17 mouse cellular contexts compared by ENCODE assay signal in genomic region chr9:59407271-59407670, GRCm38 (mm10).
"Had no signal": no experiment of that assay in that cellular context is flagged by ENCODE, and none has a peak within 500 bp of the region (broad histone marks: within the 10 kb centered on the region; RNA-seq: fewer than 3 reads in every experiment).

No protein-coding gene starts in this region.

- DNase-seq: lung, adult 18-20 months; lung, embryonic 14.5 days; lung, postnatal 10 days; lung, postnatal 4 days; midbrain, embryonic 14.5 days; right cerebral cortex, postnatal 14 days; spleen, adult 18-20 months; thymus, adult 18-20 months; thymus, postnatal 14 days; thymus, postnatal 36 days had no signal

- H3K27me3 ChIP-seq: midbrain, embryonic 12.5 days; neural tube, embryonic 13.5 days; neural tube, embryonic 15.5 days had no signal

- H3K9me3 ChIP-seq: midbrain, embryonic 10.5 days; midbrain, embryonic 12.5 days; neural tube, embryonic 13.5 days; neural tube, embryonic 15.5 days had no signal

- H3K27ac ChIP-seq: liver, embryonic 14.5 days; midbrain, embryonic 10.5 days; midbrain, embryonic 12.5 days; neural tube, embryonic 13.5 days; neural tube, embryonic 15.5 days had no signal

- ATAC-seq: midbrain, embryonic 16.5 days had no signal

- H3K9ac ChIP-seq: liver, embryonic 14.5 days; lung, embryonic 14.5 days; midbrain, embryonic 12.5 days; neural tube, embryonic 13.5 days; neural tube, embryonic 15.5 days had no signal

- H3K4me3 ChIP-seq: midbrain, embryonic 10.5 days; midbrain, embryonic 12.5 days; myocyte; neural tube, embryonic 13.5 days; neural tube, embryonic 15.5 days had no signal

- H3K4me1 ChIP-seq: midbrain, embryonic 10.5 days; midbrain, embryonic 12.5 days; neural tube, embryonic 13.5 days; neural tube, embryonic 15.5 days had no signal

- H3K4me2 ChIP-seq: lung, embryonic 14.5 days; midbrain, embryonic 12.5 days; neural tube, embryonic 13.5 days; neural tube, embryonic 15.5 days had no signal
